Mouse (Mus musculus): ENCODE data around the gene Wfikkn2.

Gene Wfikkn2

DNA sequence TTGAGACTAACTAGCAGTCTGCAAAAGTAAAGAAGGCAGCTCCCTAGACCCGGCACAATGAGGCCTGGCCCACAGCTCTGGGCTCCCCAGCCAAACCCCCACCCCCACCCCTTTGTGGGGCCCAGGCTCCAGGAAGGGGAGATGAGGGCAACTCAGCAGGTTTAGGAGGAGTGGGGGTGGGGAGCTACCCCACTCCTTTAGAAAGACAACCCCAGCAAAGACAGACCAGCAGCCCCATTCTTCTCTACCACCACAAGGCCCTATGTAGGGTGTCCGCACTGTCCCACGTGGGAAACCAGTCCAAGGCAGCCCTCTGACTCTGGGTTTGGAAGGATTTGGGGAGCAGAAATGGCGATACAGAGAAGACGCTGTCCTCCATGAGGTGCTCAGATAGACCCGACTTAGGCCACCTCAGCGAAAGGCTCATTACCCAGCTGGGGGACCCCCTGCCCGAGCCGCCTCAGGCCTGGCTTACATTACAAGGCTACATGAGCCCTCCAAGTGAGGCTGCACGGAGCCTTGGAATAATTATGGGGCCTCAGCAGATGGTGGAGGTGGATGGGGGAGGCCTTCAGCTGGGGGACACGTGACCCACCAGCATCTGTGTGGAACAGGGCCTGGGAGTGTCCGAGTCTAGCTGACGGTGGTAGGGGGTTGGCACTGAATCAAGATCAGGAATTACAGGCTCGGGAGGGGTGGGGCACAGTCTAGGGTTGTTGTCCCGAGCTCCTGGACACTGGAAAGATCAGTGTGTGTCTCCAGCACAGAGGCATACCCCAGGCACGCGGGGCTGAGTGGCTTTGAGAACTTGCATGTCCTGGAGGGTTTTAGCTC lies at the start of gene Wfikkn2:
Gene Wfikkn2 (minus strand): TSS at position 51 of the 834 bp plus-strand sequence.
- in situ Hi-C loops (cut with MboI; ENCODE audit: low pct_unique_long_range_greater_than_20kb in 1 of 2, low sequenced_read_pairs in 2 of 2, unreplicated experiment in 1 of 2) = no loop called here

DNA sequence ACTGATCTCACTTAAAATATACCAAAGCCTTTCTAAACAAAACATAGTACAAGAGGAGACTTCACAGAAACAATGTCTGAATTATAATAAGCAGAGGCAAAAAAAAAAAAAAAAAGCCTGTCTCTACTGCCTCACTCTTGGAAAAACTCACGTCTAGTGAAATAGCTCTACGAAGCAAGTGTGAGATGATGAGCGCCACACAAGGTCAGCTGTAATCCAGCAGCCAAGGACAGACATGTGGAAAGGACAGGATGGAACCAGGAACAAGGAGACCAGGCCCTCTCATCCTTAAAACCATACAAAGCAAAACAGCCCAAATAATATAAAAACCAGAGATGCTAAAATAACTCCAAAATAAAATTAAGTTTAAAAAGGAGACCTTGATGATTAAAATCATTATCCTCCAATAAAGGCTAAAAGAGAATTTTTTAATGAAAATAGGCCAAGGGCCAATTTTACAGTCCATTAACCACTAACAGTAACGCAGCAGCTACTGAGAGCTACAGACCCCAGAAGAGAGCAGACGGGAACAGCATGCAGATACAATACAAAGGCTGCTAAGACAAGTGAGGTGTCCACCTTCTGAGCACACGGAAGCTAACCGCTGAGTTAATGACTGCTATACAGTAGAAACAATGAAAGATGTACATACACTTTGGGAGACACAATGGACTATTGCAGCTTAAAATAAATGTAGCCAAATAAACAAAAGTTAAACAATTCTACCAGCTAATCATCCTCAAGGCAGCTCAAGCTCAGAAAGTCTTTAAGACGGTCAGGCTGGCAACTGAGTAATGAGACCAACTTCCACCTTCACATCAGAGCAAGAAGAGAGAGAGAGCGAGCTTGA lies 49.4 kb upstream of the Wfikkn2 start:
- in situ Hi-C loops (cut with MboI; ENCODE audit: low pct_unique_long_range_greater_than_20kb in 1 of 2, low sequenced_read_pairs in 2 of 2, unreplicated experiment in 1 of 2) = no loop called here

DNA sequence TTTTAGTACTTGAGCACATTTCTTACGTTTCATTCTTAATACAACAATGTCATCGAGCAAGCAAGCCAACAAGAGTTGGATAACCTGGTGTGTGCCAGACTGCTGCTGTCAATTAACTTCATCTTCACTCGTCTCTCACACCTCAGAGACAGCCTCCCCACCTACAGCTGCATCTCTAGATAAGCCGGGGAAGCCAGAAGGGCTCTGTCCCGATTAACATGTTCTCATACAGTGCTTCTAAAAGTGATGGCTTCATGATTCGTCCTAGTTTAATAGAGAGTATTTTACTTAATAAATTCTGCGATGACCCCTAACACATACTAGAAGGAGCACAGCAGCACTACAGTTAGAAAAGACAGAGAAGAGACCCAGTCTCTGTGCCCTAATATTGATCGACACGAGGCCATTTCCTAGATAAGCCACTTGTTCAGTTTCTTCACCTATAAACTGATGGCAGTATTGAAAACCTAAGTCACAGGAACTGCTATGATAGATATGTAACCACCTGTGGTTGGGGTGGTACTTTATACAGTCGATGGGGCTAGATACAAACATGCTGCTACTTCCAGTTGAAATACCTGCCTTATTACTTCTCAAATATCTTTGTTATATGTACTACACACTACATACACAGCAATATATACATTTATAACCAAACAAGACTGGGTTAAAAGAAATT lies 44.4 kb upstream of the Wfikkn2 start:
- in situ Hi-C loops (cut with MboI; ENCODE audit: low pct_unique_long_range_greater_than_20kb in 1 of 2, low sequenced_read_pairs in 2 of 2, unreplicated experiment in 1 of 2) = no loop called here

DNA sequence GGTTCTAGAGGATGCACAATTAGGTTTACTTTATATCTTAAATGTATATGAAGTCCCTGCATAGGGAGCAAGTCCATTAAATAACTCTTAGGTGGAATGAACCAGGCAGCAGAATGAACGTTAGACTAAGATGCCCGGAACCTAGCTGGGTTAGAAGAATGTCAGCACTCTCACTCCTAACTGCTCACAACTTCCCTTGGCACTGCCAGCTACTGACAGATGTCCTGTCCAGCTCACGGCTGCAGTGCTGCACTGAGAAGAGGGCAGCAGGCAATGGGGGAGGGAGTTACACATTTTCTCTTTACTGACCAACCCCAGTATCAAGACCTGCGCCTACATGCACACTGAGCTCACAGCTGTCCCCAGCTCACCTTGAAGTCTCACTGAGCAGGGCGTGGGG lies 41.3 kb upstream of the Wfikkn2 start:
- in situ Hi-C loops (cut with MboI; ENCODE audit: low pct_unique_long_range_greater_than_20kb in 1 of 2, low sequenced_read_pairs in 2 of 2, unreplicated experiment in 1 of 2) = no loop called here

DNA sequence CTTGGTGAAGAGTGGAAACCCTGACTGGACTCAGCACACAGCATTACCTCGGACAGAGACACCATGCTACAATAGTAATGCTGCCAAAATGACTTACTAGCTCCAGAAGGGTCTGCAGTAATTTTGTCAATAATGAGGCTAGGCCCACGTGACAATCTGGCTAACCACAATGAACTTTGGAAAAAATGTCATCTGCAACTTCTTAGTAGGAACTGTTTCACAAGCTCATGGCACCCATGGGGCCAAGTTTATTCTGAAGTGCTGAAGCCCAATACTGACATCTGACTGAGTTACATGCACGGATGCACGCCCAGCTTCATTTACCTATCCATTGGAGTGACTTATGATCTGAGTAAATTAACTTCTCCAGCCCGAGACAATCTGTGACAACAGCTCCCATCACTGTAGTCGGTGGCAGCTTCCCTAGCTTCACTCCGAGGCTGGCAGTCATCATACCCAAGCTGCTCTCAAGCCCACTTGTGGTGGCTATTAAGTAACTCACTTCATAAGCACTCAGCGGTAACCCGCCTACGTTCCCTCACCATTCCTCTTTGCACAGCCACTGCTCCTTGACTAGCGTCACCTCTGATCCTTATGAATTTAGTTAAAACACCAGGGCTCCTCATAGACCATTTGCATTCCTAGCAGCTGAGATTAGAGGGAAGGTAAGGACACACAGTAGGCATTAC lies 40.2 kb upstream of the Wfikkn2 start:
- in situ Hi-C loops (cut with MboI; ENCODE audit: low pct_unique_long_range_greater_than_20kb in 1 of 2, low sequenced_read_pairs in 2 of 2, unreplicated experiment in 1 of 2) = no loop called here

DNA sequence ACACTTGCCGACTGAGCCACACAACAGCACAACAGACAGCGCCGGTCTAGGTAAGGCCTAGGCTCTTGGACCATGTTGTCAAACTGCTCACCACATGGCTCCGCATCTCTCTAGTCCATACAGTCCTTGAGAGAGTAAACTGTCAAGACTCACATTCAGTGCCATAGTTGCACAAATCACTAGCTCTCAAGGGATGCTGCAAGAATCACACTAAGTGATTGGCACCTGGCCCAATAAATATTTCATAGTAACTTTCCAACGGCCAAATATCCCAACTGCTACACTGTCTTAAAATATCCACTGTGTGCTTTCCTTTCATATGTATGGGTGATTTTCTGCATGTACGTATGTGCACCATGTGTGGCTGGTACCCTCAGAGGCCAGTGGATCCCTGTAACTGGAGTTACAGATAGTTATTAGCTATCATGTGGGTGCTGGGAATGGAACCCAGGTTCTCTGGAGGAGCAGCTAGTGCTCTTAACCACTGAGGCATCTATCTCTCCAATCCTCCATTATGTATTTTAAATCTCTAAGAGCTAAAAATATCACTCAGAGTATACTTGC lies 37.8 kb upstream of the Wfikkn2 start:
- in situ Hi-C loops (cut with MboI; ENCODE audit: low pct_unique_long_range_greater_than_20kb in 1 of 2, low sequenced_read_pairs in 2 of 2, unreplicated experiment in 1 of 2) = no loop called here

DNA sequence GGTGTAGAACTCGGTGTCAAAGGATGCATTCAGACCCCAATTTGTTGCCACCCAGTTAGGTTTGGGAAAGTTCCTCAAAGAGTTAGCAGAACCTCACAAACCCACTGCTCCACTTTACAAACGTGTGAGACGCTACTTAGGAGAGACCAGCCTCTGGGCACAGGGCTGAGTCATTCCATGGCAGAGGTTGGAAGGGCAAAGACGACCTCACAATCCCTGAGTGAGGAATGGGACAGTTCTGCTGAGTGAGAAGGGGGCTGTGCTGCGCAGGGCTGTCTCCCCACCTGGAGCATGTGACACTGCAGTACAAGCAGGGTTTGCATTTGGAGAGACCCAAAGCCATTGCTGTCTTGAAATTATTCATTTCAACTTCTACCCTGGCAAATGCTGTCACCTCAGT lies 36.5 kb upstream of the Wfikkn2 start:
- in situ Hi-C loops (cut with MboI; ENCODE audit: low pct_unique_long_range_greater_than_20kb in 1 of 2, low sequenced_read_pairs in 2 of 2, unreplicated experiment in 1 of 2) = no loop called here

DNA sequence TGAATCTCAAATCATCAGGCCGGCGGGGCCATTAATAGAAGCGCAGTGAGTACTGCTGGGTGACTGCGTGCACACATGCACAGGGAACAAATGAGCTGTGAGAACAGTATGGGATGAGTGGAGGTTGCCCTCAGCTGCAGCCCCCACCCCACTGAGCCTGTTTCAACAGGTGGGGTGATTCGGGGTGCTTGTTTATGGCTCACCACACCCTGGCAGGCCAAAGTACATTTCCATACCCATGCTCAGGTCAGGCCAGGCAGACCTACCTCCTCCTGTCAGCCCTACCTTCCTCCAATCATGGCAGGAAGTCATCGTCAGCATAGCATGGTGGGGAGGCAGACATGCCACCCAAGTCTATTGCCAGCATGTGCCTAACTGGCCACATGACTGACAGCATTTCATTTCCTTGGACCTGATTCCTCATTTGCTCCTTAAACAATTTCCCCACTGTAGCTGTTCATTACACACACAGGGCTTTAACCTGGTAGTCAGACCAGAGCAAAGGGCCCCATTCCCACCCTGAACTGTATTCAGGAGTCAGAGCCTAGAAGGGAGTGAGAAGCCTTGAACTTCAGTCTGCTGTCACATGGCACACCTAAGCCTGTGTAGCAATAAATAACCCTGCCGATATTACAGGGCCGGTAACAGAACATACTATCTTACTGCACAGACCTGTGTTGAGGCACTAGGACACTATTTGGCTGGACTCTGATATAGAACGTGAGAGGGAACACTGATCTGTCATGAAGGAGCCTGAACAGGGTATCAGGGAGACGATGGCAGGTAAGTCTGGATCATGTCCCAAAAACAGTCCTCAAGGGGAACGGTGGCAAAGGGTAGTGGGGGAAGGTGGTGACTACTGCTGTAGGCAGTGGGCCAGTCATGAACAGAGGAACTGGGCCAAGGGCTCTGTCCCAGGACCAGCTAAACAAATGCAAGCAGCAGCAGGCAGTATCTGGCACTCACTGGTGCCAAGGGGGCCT lies 35.7 kb upstream of the Wfikkn2 start, which contains the start of gene Gm21885:
Gene Gm21885 (plus strand): TSS at position 675 of the 983 bp plus-strand sequence.
- in situ Hi-C loops (cut with MboI; ENCODE audit: low pct_unique_long_range_greater_than_20kb in 1 of 2, low sequenced_read_pairs in 2 of 2, unreplicated experiment in 1 of 2) = no loop called here

DNA sequence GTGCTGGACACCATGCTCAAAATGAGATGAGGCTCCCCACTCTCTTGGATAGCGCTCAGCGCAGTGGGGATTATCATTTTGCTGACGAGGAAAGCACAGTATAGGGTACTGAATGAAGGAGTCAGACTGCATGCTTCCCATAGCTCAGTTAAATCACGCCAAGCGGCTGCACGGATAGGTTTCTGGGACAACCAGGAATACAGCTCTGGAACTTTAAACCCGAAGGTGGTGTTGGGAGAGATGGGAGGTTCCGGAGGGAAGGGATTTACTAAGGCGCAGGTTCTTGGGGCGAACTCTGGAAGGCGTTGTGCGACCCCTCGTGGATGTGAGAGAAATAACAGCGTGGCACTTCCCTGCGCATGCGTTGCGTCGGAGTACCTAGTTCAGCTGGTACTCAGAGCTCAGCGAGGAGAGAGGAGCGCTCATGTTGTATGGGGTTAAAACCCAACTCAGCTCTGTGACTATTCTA lies 31.1 kb upstream of the Wfikkn2 start:
- in situ Hi-C loops (cut with MboI; ENCODE audit: low pct_unique_long_range_greater_than_20kb in 1 of 2, low sequenced_read_pairs in 2 of 2, unreplicated experiment in 1 of 2) = no loop called here

DNA sequence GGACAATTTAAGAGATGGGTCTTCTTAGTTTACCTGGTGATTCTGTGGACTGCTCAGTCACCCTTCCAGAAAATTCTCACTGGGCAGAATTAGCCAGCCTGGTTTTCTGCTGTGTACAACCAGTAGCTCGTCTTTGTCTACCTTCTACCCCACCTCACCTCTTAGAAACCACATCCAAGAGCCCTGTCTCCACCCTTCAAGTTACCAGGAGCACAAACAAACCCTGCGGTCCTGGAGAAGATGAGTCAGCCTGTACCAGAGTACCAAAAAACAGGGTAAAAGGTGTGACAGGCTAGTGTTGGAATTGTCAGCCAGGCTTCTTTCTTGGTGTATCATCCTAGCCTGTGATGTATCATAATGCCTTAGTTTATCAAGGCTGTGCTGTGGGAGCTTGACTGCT lies 29.9 kb upstream of the Wfikkn2 start:
- in situ Hi-C loops (cut with MboI; ENCODE audit: low pct_unique_long_range_greater_than_20kb in 1 of 2, low sequenced_read_pairs in 2 of 2, unreplicated experiment in 1 of 2) = no loop called here

DNA sequence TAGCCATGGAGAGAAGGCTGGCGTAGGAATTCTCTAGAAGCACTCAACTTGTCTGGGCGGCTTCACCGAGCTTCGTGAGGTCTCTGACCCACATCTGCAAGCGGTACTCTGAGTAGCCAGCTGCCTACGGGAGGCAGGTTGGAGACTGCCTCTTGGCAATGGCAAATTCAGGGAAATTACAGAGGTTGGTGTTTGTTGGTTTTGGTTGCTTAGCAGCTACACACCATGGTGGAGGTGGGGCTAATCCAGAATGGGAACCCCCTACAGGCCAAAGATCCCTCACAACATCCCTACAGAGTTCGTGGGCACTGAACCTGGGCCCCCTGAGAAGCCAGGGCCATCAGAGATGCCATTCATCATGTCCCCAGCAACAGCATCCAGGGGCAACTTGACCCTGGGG lies 29.4 kb upstream of the Wfikkn2 start:
- in situ Hi-C loops (cut with MboI; ENCODE audit: low pct_unique_long_range_greater_than_20kb in 1 of 2, low sequenced_read_pairs in 2 of 2, unreplicated experiment in 1 of 2) = no loop called here

DNA sequence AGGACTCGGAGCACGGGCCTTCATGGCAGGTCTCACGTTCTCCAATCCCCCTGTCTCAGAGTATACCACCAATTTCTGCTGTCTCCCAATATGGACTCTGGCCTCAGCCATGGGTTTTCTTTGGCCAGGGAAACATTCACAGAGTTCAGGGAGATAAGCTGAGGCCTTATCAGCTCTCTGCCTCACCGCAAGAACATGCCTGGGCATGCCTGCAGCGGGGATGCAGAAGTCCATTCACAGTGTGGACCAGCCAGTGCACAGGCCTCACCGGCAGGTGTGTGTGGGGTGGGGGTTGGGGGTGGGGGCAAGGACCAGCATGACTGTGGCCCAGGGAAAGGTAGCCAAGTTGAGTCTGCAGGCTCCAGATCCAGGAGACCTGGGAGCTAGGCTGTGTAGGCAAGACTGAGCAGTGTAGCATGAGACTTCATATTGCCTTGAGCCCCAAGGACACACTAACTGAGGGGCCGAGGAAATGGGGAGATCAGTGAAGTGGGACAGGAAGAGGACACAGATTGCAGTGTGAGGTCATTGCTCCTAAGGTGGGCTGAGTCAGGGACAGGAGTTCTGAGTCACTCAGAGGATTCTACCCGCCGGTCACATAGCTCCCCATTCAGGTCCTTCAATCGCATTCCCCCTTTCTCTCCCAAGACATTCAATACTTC lies 28.5 kb upstream of the Wfikkn2 start:
- in situ Hi-C loops (cut with MboI; ENCODE audit: low pct_unique_long_range_greater_than_20kb in 1 of 2, low sequenced_read_pairs in 2 of 2, unreplicated experiment in 1 of 2) = loop anchor here (5.0 to 25.0 kb wide), 3 partner anchors 137 to 312 kb away; partner anchors contain the start of genes Gm20390 (in 1 of the 2), Nme1 (in 1 of the 2) and Nme2 (in 1 of the 2)

DNA sequence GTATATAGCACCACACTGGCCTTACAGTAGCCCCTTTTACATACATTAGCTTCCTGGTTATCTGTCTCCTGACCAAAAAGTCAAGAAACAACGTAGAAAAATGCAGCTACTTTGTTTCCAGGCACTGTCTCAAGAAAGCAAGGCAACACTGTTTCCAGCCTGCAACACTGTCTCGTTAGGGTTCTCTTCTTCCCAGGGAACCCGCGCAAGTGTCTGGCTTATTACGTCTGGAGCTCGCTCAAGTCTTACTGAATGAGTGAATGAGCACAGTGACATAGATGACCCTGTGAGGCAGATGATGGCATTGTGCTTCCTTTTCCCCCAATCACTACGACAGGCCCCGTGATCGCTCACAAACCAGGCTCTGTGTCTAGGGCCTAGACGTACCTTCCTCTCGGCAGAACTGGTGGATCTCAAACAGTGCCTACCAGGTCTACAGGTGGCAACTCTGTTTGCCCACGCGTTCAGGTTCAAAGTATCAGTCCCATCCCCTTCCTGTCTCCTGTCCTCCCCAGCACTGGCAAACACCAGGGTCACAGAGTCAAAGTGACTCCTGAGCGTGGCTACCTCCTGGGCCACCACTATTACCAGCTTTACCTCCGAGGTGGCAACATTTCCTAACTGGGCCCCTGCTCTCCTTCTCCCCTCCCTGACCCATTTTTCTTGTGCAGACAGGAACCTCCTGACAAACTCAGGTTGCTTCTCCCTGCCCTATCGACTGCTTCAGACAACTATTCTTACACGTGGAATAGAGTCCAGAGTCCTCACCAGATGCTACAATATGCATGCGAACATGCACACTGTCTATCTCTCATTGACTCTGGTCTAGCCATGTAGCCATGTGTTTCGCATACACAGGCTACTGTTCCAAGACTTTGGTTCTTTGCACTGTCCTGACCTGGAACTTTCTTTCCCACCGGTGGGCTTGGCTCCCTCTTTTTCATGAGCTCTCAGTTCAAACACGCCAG lies 27.4 kb upstream of the Wfikkn2 start:
- in situ Hi-C loops (cut with MboI; ENCODE audit: low pct_unique_long_range_greater_than_20kb in 1 of 2, low sequenced_read_pairs in 2 of 2, unreplicated experiment in 1 of 2) = loop anchor here (5.0 to 25.0 kb wide), 3 partner anchors 136 to 311 kb away; partner anchors contain the start of genes Gm20390 (in 1 of the 2), Nme1 (in 1 of the 2) and Nme2 (in 1 of the 2)

DNA sequence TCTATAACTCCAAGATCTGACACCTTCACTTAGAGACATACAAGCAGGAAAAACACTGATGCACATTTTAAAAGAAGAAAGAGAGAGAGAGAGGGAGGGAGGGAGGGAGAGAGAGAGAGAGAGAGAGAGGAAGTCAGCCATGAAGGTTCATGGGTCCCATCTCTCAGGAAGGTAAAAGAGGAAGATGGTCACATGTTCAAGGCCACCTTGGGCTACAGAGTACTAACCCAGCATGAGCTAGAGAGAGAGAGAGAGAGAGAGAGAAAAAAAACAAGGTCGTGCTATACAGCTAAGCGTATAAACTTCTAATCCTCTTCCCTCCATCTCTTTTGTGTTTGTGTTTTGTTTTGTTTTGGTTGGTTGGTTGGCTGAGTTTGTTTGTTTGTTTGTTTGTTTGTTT lies 25.2 kb upstream of the Wfikkn2 start:
- in situ Hi-C loops (cut with MboI; ENCODE audit: low pct_unique_long_range_greater_than_20kb in 1 of 2, low sequenced_read_pairs in 2 of 2, unreplicated experiment in 1 of 2) = loop anchor here (5.0 to 25.0 kb wide), 3 partner anchors 134 to 309 kb away; partner anchors contain the start of genes Gm20390 (in 1 of the 2), Nme1 (in 1 of the 2) and Nme2 (in 1 of the 2)

DNA sequence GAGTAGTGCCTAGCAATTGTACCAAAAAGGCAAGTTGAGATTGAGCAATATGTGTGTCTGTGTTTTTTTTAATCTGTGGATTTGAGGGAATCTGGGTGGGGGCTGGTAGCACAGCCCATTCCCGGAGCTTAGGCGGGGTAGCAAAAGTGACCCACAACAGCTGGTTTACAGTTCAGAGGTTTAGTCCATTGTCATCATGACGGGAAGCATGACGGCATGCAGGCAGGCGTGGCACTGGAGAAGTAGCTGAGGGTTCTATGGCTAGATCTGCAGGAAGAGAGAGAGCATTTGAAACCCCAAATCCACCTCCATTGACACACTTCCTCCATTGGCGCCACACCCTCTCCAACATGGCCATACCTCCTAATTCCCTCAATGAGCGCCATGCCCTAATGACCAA lies 24.1 kb upstream of the Wfikkn2 start:
- in situ Hi-C loops (cut with MboI; ENCODE audit: low pct_unique_long_range_greater_than_20kb in 1 of 2, low sequenced_read_pairs in 2 of 2, unreplicated experiment in 1 of 2) = loop anchor here (5.0 to 25.0 kb wide), 3 partner anchors 133 to 308 kb away; partner anchors contain the start of genes Gm20390 (in 1 of the 2), Nme1 (in 1 of the 2) and Nme2 (in 1 of the 2)
